Mouse (Mus musculus) lung, postnatal 25 days (tissue): ENCODE measurements around the gene Ttyh1.

ENCODE experiments used
- DNase-seq: peaks from one replicate; pipeline ENCODE4 v3.0.0; 2022; ENCODE audit warnings: low spot score

Gene Ttyh1

DNA sequence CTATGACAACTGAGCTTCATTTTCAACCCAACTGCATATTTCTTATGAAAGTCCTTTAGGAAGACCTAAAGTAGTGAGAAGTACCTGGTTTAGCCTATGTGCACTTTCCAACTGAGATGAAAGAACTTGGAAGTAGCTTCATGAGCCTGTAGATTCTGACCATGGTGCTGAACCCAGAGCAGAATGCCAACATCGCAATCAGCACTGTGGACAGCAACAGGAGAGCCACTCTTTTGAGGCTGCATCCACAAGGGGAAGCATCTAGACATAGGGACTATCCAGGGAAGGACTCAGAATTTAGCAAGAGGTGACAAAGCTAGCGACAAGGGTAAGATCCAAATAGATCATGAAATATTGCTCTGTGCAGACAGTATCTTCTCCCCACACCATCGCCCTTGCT, 59.2 kb downstream of the Ttyh1 start:
- no peak for DNase-seq
